Mouse (Mus musculus) cerebellum, postnatal 10 days (tissue): ENCODE measurements around the gene Rgma.

Experiments
- DNase-seq, 2 experiments: peaks; one replicate each; pipeline ENCODE4 v3.0.0; 2021; ENCODE audit warnings: mixed read lengths in 2 of 2

Gene Rgma

GRCm38 (mm10) chr7:73400051-73400916 is 25.0 kb downstream of the Rgma start:
- no peak for DNase-seq

- DNase-seq: no peak
Measured at GRCm38 (mm10) chr7:73402106-73402505, 26.8 kb downstream of the Rgma start.

GRCm38 (mm10) chr7:73402671-73403070 is 27.4 kb downstream of the Rgma start:
- no peak for DNase-seq

- no peak for DNase-seq
Measured at GRCm38 (mm10) chr7:73403538-73403937, 28.2 kb downstream of the Rgma start.

GRCm38 (mm10) chr7:73405550-73405949 is 30.2 kb downstream of the Rgma start:
- no peak for DNase-seq

GRCm38 (mm10) chr7:73411523-73411922 is 36.2 kb downstream of the Rgma start:
- no peak for DNase-seq

GRCm38 (mm10) chr7:73411986-73412385 is 36.7 kb downstream of the Rgma start:
- DNase-seq: no peak

GRCm38 (mm10) chr7:73412419-73412818 is 37.1 kb downstream of the Rgma start:
- DNase-seq: peak; percentile 58 to 60

GRCm38 (mm10) chr7:73414192-73414591 is 38.9 kb downstream of the Rgma start:
- DNase-seq: peak; percentile 76 to 87

- no peak for DNase-seq
Measured at GRCm38 (mm10) chr7:73419375-73419774, 44.1 kb downstream of the Rgma start.

- no peak for DNase-seq
Measured at GRCm38 (mm10) chr7:73420827-73421226, 45.5 kb downstream of the Rgma start.

- peak; percentile 74 to 81 for DNase-seq
Measured at GRCm38 (mm10) chr7:73421278-73422015, 46.1 kb downstream of the Rgma start.

- DNase-seq: peak; percentile 89 to 91
Measured at GRCm38 (mm10) chr7:73422223-73423113, 47.2 kb downstream of the Rgma start.

GRCm38 (mm10) chr7:73423236-73423635 is 47.9 kb downstream of the Rgma start:
- DNase-seq: no peak

GRCm38 (mm10) chr7:73424243-73424642 is 48.9 kb downstream of the Rgma start:
- DNase-seq: no peak

- peak; percentile 68 to 75 for DNase-seq
Measured at GRCm38 (mm10) chr7:73424705-73425104, 49.4 kb downstream of the Rgma start.

GRCm38 (mm10) chr7:73425451-73425850 is 50.1 kb downstream of the Rgma start:
- no peak for DNase-seq

- DNase-seq: no peak
Measured at GRCm38 (mm10) chr7:73426235-73426634, 50.9 kb downstream of the Rgma start.

GRCm38 (mm10) chr7:73426752-73427386 is 51.6 kb downstream of the Rgma start:
- no peak for DNase-seq

- DNase-seq: no peak
Measured at GRCm38 (mm10) chr7:73427794-73428193, 52.5 kb downstream of the Rgma start.

- no peak for DNase-seq
Measured at GRCm38 (mm10) chr7:73428525-73428924, 53.2 kb downstream of the Rgma start.

- peak in 1 of 2 experiments; percentile 9 for DNase-seq
Measured at GRCm38 (mm10) chr7:73433637-73434335, 58.5 kb downstream of the Rgma start.
